ENCODE assay signal across 8 mouse cellular contexts in genomic region chr3:17786721-17787442, GRCm38 (mm10).
DNase-seq lines count a peak whose midpoint lies in the region; ATAC-seq and TF ChIP-seq lines count a peak whose summit lies in the region.

No protein-coding gene starts in this region.

- no peaks in the 10 kb centered on the region for H3K9me3 ChIP-seq in heart, postnatal 0 days (replicated peaks; ENCODE audit: control insufficient read depth, low read length)
- no peaks in the 10 kb centered on the region for H3K9me3 ChIP-seq in forebrain, embryonic 14.5 days (replicated peaks; ENCODE audit: control insufficient read depth, low read length)
- H3K9me3 ChIP-seq in liver, postnatal 0 days (ENCODE audit: low read length): no peaks in the 10 kb centered on the region
- H3K9me3 ChIP-seq in stomach, embryonic 16.5 days (replicated peaks; ENCODE audit: control insufficient read depth, low read length): no peaks in the 10 kb centered on the region

- peak; percentile 64 for ATAC-seq in heart, postnatal 0 days (ENCODE audit: insufficient read depth, low read depth)
- ATAC-seq in forebrain, embryonic 14.5 days: peak; percentile 36
- ATAC-seq in liver, postnatal 0 days: peak; percentile 33; the same call in 1 of the 2 replicates
- ATAC-seq in stomach, embryonic 16.5 days (ENCODE audit: insufficient read depth, low FRiP score): 0 out of 2 replicates have a peak, but pooled peaks have one; percentile 60

- H3K27me3 ChIP-seq in heart, postnatal 0 days (ENCODE audit: control insufficient read depth, insufficient read depth, low read length): peaks cover 76% of the 10 kb centered on the region
- H3K27me3 ChIP-seq in forebrain, embryonic 14.5 days (replicated peaks; ENCODE audit: control insufficient read depth, insufficient read depth, low read length): no peaks in the 10 kb centered on the region
- H3K27me3 ChIP-seq in liver, postnatal 0 days (ENCODE audit: insufficient read depth, low read length): peaks cover 52% of the 10 kb centered on the region
- peaks cover 62% of the 10 kb centered on the region for H3K27me3 ChIP-seq in stomach, embryonic 16.5 days (ENCODE audit: control insufficient read depth, insufficient read depth, low read length)

- intact Hi-C loops in heart, postnatal 36 days (cut with DNase I): loop anchor here (5.0 kb wide), 1 partner anchor 300 kb away; no protein-coding TSS in a partner anchor

- no peak for DNase-seq in heart, postnatal 0 days (ENCODE audit: low spot score)
- DNase-seq in heart, postnatal 36 days: no peak
- DNase-seq in brain, embryonic 14.5 days (ENCODE audit: low read depth): peak; percentile 84
- DNase-seq in forebrain, embryonic 14.5 days (ENCODE audit: low spot score): no peak
- peak; percentile 18 for DNase-seq in liver, postnatal 0 days
- DNase-seq in layer of hippocampus, postnatal 36 days: no peak
- DNase-seq in urinary bladder, postnatal 14 days (ENCODE audit: low spot score): no peak

- H3K9ac ChIP-seq in heart, postnatal 0 days (replicated peaks; ENCODE audit: low read depth, low read length): peak overlapping the region; percentile 41
- peak overlapping the region; percentile 99 for H3K9ac ChIP-seq in forebrain, embryonic 14.5 days (ENCODE audit: low read length)
- no peak overlapping the region for H3K9ac ChIP-seq in liver, postnatal 0 days (replicated peaks)
- peak overlapping the region; percentile 17; the same call in 1 of the 2 replicates for H3K9ac ChIP-seq in stomach, embryonic 16.5 days (ENCODE audit: low read length)

- no peak for TF ChIP-seq CTCF in heart, postnatal 0 days (IDR thresholded peaks at IDR 0.05; ENCODE audit: low read depth)
- TF ChIP-seq CTCF in brain, embryonic 14.5 days (IDR thresholded peaks at IDR 0.05; ENCODE audit: borderline replicate concordance, extremely low read depth, insufficient read depth, insufficient read length): no peak
- no peak for TF ChIP-seq CTCF in liver, postnatal 0 days (IDR thresholded peaks at IDR 0.05; ENCODE audit: low read depth)

- WGBS in heart, postnatal 0 days: 2% methylated on average over 35 of the region's 35 CpGs
- WGBS in forebrain, embryonic 14.5 days: 1% methylated on average over 28 of the region's 35 CpGs
- 3% methylated on average over 35 of the region's 35 CpGs for WGBS in liver, postnatal 0 days (ENCODE audit: insufficient replicate concordance)
- WGBS in stomach, embryonic 16.5 days: 3% methylated on average over 35 of the region's 35 CpGs

- TF ChIP-seq EP300 in heart, postnatal 0 days (IDR thresholded peaks at IDR 0.05; ENCODE audit: low read depth): no peak
- no peak for TF ChIP-seq EP300 in liver, postnatal 0 days (IDR thresholded peaks at IDR 0.05; ENCODE audit: low read depth)

- H3K4me1 ChIP-seq in heart, postnatal 0 days (ENCODE audit: control insufficient read depth, insufficient read depth): peaks cover 11% of the 10 kb centered on the region
- H3K4me1 ChIP-seq in forebrain, embryonic 14.5 days (ENCODE audit: control insufficient read depth, insufficient read depth, low read length): peaks cover 36% of the 10 kb centered on the region
- H3K4me1 ChIP-seq in liver, postnatal 0 days (ENCODE audit: insufficient read depth): no peaks in the 10 kb centered on the region; the same call in 1 of the 2 replicates
- peaks cover 12% of the 10 kb centered on the region for H3K4me1 ChIP-seq in stomach, embryonic 16.5 days (ENCODE audit: control insufficient read depth, insufficient read depth, low read length)

- H3K4me2 ChIP-seq in heart, postnatal 0 days (ENCODE audit: low read depth, low read length): peak overlapping the region; percentile 89
- peak overlapping the region; percentile 98 for H3K4me2 ChIP-seq in forebrain, embryonic 14.5 days (ENCODE audit: low read length)
- peak overlapping the region; percentile 54 for H3K4me2 ChIP-seq in liver, postnatal 0 days (ENCODE audit: low read depth, low read length)
- peak overlapping the region; percentile 70 for H3K4me2 ChIP-seq in stomach, embryonic 16.5 days (ENCODE audit: low read depth, low read length)

- peak overlapping the region; percentile 50 for H3K4me3 ChIP-seq in heart, postnatal 0 days (ENCODE audit: low read depth, low read length)
- peak overlapping the region; percentile 45 for H3K4me3 ChIP-seq in forebrain, embryonic 14.5 days (ENCODE audit: low read depth, low read length)
- H3K4me3 ChIP-seq in liver, postnatal 0 days (ENCODE audit: low read depth, low read length): peak overlapping the region; percentile 31
- H3K4me3 ChIP-seq in stomach, embryonic 16.5 days (replicated peaks; ENCODE audit: low read length): peak overlapping the region; percentile 43

- peak; percentile 5; the same call in 1 of the 2 replicates for TF ChIP-seq POLR2A in brain, embryonic 14.5 days (IDR thresholded peaks at IDR 0.05; ENCODE audit: borderline replicate concordance, extremely low read depth, insufficient read depth, insufficient read length, poor library complexity, severe bottlenecking)

- H3K27ac ChIP-seq in heart, postnatal 0 days (ENCODE audit: low read depth): no peak overlapping the region
- peak overlapping the region; percentile 99 for H3K27ac ChIP-seq in forebrain, embryonic 14.5 days (ENCODE audit: low read depth, low read length)
- H3K27ac ChIP-seq in liver, postnatal 0 days (ENCODE audit: low read depth): no peak overlapping the region
- H3K27ac ChIP-seq in stomach, embryonic 16.5 days (ENCODE audit: low read length): no peak overlapping the region

- no peaks in the 10 kb centered on the region for H3K36me3 ChIP-seq in heart, postnatal 0 days (replicated peaks; ENCODE audit: control insufficient read depth, insufficient read depth, low read length)
- H3K36me3 ChIP-seq in forebrain, embryonic 14.5 days (ENCODE audit: control insufficient read depth, insufficient read depth, low read length): no peaks in the 10 kb centered on the region
- H3K36me3 ChIP-seq in liver, postnatal 0 days (replicated peaks; ENCODE audit: insufficient read depth, low read length): no peaks in the 10 kb centered on the region
- H3K36me3 ChIP-seq in stomach, embryonic 16.5 days (ENCODE audit: control insufficient read depth, insufficient read depth, low read length): no peaks in the 10 kb centered on the region

Comparison
In these comparisons a context has a peak if more than half of its experiments do, and no peak if none do; other contexts are left out.
1. DNase-seq: peak in brain, embryonic 14.5 days (single experiment) and liver, postnatal 0 days (single experiment); none in heart, postnatal 0 days (single experiment), heart, postnatal 36 days (0 of 2), forebrain, embryonic 14.5 days (single experiment), layer of hippocampus, postnatal 36 days (0 of 2) and urinary bladder, postnatal 14 days (single experiment).
2. Peak in every context shown above with its lines, with median percentiles within 50 percentile points of each other: ATAC-seq, H3K4me2 ChIP-seq and H3K4me3 ChIP-seq.